Mouse (Mus musculus) layer of hippocampus, adult 8-10 months (tissue): ENCODE data around the gene Olfr891. TPM values are rescaled to one million over a fixed set of nuclear protein-coding genes. Genes with fewer than 3 reads are reported as not detected.
"Not testable (repeated sequence)": the region's sequence is repeated elsewhere in the genome, so short reads cannot be mapped to it uniquely, and the experiment has no call there.

Experiments
- DNase-seq, 2 experiments: peaks; one replicate each; pipeline ENCODE4 v3.0.0; 2022; ENCODE audit warnings: low spot score in 2 of 2
- total RNA-seq, 4 experiments: library from RNA; stranded (reverse); gene quantifications; 2 replicates each; pipeline ENCODE4 v1.2.4; 2022

The Olfr891 gene
- not detected for total RNA-seq

DNA sequence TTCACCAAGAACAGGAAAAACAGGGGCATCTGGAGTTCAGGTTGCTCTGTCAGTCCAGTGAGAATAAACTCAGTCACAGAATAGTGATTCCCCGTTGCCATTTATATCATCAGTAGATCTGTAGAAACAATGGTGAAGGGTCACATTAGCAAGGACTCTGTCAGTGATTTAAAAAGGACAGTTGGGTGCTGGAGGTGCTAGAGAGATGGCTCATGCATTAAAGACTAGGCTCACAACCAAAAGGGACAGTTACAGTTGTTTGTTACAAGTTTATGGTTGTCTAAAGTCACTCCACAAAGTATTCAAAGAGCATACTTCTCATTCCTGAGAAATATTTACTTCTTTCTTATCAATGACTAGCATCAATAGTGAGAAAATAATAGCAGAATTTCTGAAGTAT is at the start of gene Olfr891:
TSS of gene Olfr891 (minus strand) at position 101 of the 400 bp plus-strand sequence.
- DNase-seq: no peak

- no peak for DNase-seq
Measured at GRCm38 (mm10) chr9:38217755-38218154, 37.1 kb upstream of the Olfr891 start, which contains the start of gene Olfr894. TSS of gene Olfr894 (plus strand) at chr9:38218055.

DNA sequence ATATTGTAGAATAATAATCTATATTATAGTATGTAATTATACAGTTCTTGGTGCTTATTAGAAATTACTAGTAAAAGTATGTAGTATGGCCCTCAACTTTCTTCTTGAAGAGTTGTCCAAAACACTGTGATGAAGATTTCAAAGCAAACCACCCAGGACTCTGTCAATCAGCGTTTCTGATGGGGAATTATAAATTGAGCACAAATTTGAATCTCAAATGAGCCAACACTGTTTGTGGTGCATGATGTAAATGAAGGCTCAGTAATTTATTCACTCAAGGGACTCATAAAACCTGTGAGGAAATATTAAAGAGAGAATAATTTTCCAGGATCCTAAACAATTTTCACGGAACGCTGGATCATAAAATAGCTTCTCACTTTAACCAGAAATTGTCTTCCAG is 27.4 kb upstream of the Olfr891 start, which contains the start of gene Olfr893:
TSS of gene Olfr893 (plus strand) at position 301 of the 400 bp plus-strand sequence.
- no peak for DNase-seq

GRCm38 (mm10) chr9:38168341-38168740 is 12.3 kb downstream of the Olfr891 start:
- not testable (repeated sequence) for DNase-seq

DNA sequence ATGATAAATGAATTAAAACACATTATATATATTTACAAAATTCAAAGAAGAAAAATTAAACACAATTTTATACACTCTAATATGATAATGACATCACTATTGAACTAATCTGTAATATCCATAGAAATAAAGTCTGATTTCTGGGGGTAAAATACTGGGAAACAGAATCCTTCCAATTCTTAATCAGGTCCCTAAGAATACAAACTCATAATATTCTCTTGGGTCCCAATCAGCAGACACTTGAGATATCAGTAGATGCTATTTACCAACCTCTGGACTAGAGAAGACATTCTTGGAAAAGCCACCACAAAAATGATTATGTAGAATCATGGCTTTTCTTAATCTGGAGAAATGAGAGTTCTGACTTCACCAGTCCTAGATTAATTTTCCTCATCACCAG is 38.4 kb downstream of the Olfr891 start, which contains the start of gene Olfr890:
TSS of gene Olfr890 (plus strand) at position 301 of the 400 bp plus-strand sequence.
- DNase-seq: no peak

Other genes starting within 250 kb of the Olfr891 start
- gene Olfr881, start 189.0 kb downstream of the Olfr891 start, total RNA-seq: under 1 TPM in 1 of 4 experiments, not detected in 3; 0.09 TPM
- not detected for gene Olfr883, start 155.0 kb downstream of the Olfr891 start, total RNA-seq
- gene Olfr884, start 134.3 kb downstream of the Olfr891 start, total RNA-seq: not detected
- gene Olfr885, start 119.5 kb downstream of the Olfr891 start, total RNA-seq: not detected
- gene Olfr887, start 96.7 kb downstream of the Olfr891 start, total RNA-seq: not detected
- gene Olfr888, start 72.7 kb downstream of the Olfr891 start, total RNA-seq: not detected
- gene Olfr889, start 65.6 kb downstream of the Olfr891 start, total RNA-seq: not detected
- not detected for gene Olfr890, start 38.3 kb downstream of the Olfr891 start, total RNA-seq
- gene Olfr893, start 27.5 kb upstream of the Olfr891 start, total RNA-seq: not detected
- not detected for gene Olfr894, start 37.2 kb upstream of the Olfr891 start, total RNA-seq
- gene Olfr143, start 72.0 kb upstream of the Olfr891 start, total RNA-seq: not detected
- not detected for gene Olfr895, start 87.0 kb upstream of the Olfr891 start, total RNA-seq
- not detected for gene Olfr896-ps1, start 110.3 kb upstream of the Olfr891 start, total RNA-seq
- not detected for gene Olfr25, start 148.2 kb upstream of the Olfr891 start, total RNA-seq
- gene Olfr898, start 167.6 kb upstream of the Olfr891 start, total RNA-seq: not detected
- not detected for gene Olfr250, start 186.1 kb upstream of the Olfr891 start, total RNA-seq
- not detected for gene Olfr251, start 196.3 kb upstream of the Olfr891 start, total RNA-seq
- not detected for gene Olfr147, start 220.9 kb upstream of the Olfr891 start, total RNA-seq
- not detected for gene Olfr901, start 248.6 kb upstream of the Olfr891 start, total RNA-seq